Mouse (Mus musculus): ENCODE measurements around the gene Trub1. TPM values are rescaled to one million over a fixed set of nuclear protein-coding genes. Genes with fewer than 3 reads are reported as not detected.

The Trub1 gene
- polyA plus RNA-seq, 1 experiment from 2014 or later, result 14.9 TPM

Other genes starting within 250 kb of the Trub1 start
- gene Ablim1, start 138.0 kb upstream of the Trub1 start, polyA plus RNA-seq (2014; fragmentation: Nextera tagmentation; extraction: Ambion mirVana), result 47.4 and 59.7 TPM in 2 replicates
- 15.6 and 20.3 TPM in 2 replicates for gene Fam160b1, start 92.2 kb upstream of the Trub1 start, polyA plus RNA-seq (2014; fragmentation: Nextera tagmentation; extraction: Ambion mirVana)
- 8.6 and 11.1 TPM in 2 replicates for gene Atrnl1, start 158.1 kb downstream of the Trub1 start, polyA plus RNA-seq (2014; fragmentation: Nextera tagmentation; extraction: Ambion mirVana)

All from neural tube, embryonic 14.5 days (tissue).